Mouse (Mus musculus): ENCODE data around the gene Gm49450.

GRCm38 (mm10) chr15:98921510-98921909 lies 31.8 kb downstream of the Gm49450 start:
- TF ChIP-seq CTCF (IDR thresholded peaks at IDR 0.05; ENCODE audit: extremely low read depth, insufficient read depth, low read length) (no peak), POLR2A (IDR thresholded peaks at IDR 0.05; ENCODE audit: extremely low read depth, insufficient read depth, low read length) (no peak)
